In the genomic region with DNA sequence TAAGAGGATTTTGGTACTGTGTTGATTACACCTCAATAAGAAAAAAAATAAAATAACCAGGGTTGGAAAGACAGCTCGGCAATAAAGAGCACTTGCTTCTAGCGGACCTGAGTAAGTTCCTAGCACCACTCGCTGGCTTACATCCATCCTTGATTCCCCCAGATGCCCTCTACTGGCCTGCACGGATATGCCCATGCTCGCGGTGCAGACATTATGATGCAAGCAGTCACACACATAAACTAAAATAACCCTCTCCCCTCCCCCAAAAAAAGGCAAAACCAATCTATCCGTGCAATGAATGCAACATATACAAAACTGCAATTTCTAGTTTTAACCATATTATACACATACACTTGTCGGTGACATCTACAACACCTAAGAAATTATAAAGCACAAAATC, we compare ENCODE assay signal across 8 mouse cellular contexts. TPM values are rescaled to one million over a fixed set of nuclear protein-coding genes. Genes with fewer than 3 reads are reported as not detected.
A peak's percentile ranks its signal among the peaks of the same experiment; 100 is the strongest.
DNase-seq lines count a peak whose midpoint lies in the region; ATAC-seq and TF ChIP-seq lines count a peak whose summit lies in the region.

No protein-coding gene starts in this region.

- H3K4me1 ChIP-seq in lung, embryonic 16.5 days (replicated peaks; ENCODE audit: control insufficient read depth, insufficient read depth, low read length): peaks cover 2% of the 10 kb centered on the region; the same call in 1 of the 2 replicates
- H3K4me1 ChIP-seq in lung, adult 2 months (ENCODE audit: control insufficient read depth, insufficient read depth, low read length): no peaks in the 10 kb centered on the region
- no peaks in the 10 kb centered on the region for H3K4me1 ChIP-seq in hindbrain, embryonic 11.5 days (replicated peaks; ENCODE audit: control insufficient read depth, insufficient read depth, low read length)
- H3K4me1 ChIP-seq in midbrain, embryonic 12.5 days: peaks cover 7% of the 10 kb centered on the region; the same call in 1 of the 2 replicates

- H3K9ac ChIP-seq in lung, embryonic 16.5 days (ENCODE audit: low read length): peak overlapping the region; percentile 99
- H3K9ac ChIP-seq in hindbrain, embryonic 11.5 days (ENCODE audit: low read depth, low read length): no peak overlapping the region; the same call in 1 of the 2 replicates
- H3K9ac ChIP-seq in midbrain, embryonic 12.5 days (replicated peaks): peak overlapping the region; percentile 88; the same call in 1 of the 2 replicates

- H3K4me3 ChIP-seq in lung, embryonic 16.5 days (ENCODE audit: low read length): peak overlapping the region; percentile 75
- no peak overlapping the region for H3K4me3 ChIP-seq in lung, adult 2 months (replicated peaks; ENCODE audit: extremely low read depth, low read depth, low read length)
- H3K4me3 ChIP-seq in hindbrain, embryonic 11.5 days (ENCODE audit: low read depth, low read length): peak overlapping the region; percentile 74
- H3K4me3 ChIP-seq in midbrain, embryonic 12.5 days: peak overlapping the region; percentile 91

- no peaks in the 10 kb centered on the region; the same call in 1 of the 2 replicates for H3K9me3 ChIP-seq in lung, embryonic 16.5 days (ENCODE audit: control insufficient read depth, low read length)
- no peaks in the 10 kb centered on the region for H3K9me3 ChIP-seq in hindbrain, embryonic 11.5 days (ENCODE audit: control insufficient read depth, low read length)
- no peaks in the 10 kb centered on the region for H3K9me3 ChIP-seq in midbrain, embryonic 12.5 days

- intact Hi-C loops in left cerebral cortex, postnatal 14 days (cut with DNase I): no loop called here

- no peak for TF ChIP-seq POLR2A in lung, adult 2 months (IDR thresholded peaks at IDR 0.05; ENCODE audit: borderline replicate concordance, extremely low read depth, low read depth, low read length)
- no peak for TF ChIP-seq POLR2A in brain, embryonic 14.5 days (IDR thresholded peaks at IDR 0.05; ENCODE audit: borderline replicate concordance, extremely low read depth, insufficient read depth, insufficient read length, poor library complexity, severe bottlenecking)

- ATAC-seq in lung, embryonic 16.5 days (ENCODE audit: low read depth): no peak
- ATAC-seq in hindbrain, embryonic 11.5 days (ENCODE audit: low FRiP score): no peak
- no peak for ATAC-seq in midbrain, embryonic 12.5 days (ENCODE audit: low FRiP score, low read depth)
- ATAC-seq in monocyte, adult 5-6 weeks (replicated peaks; ENCODE audit: insufficient number of reproducible peaks, low FRiP score, low TSS enrichment, poor library complexity, severe bottlenecking): no peak

- H3K27me3 ChIP-seq in lung, embryonic 16.5 days (ENCODE audit: control insufficient read depth, insufficient read depth, low read depth, low read length): no peaks in the 10 kb centered on the region
- no peaks in the 10 kb centered on the region for H3K27me3 ChIP-seq in hindbrain, embryonic 11.5 days (ENCODE audit: control insufficient read depth, insufficient read depth, low read length)
- H3K27me3 ChIP-seq in midbrain, embryonic 12.5 days: no peaks in the 10 kb centered on the region

- no peak overlapping the region for H3K27ac ChIP-seq in lung, embryonic 16.5 days (ENCODE audit: low read length)
- H3K27ac ChIP-seq in hindbrain, embryonic 11.5 days (ENCODE audit: low read depth, low read length): no peak overlapping the region
- H3K27ac ChIP-seq in midbrain, embryonic 12.5 days (replicated peaks): no peak overlapping the region

- no peak for DNase-seq in lung, adult 2 months
- peak; percentile 13 for DNase-seq in brain, embryonic 14.5 days (ENCODE audit: low read depth)
- DNase-seq in hindbrain, embryonic 11.5 days (ENCODE audit: low spot score): peak; percentile 17
- no peak for DNase-seq in frontal cortex, postnatal 36 days (ENCODE audit: low spot score in 2 of 2)
- DNase-seq in left cerebral cortex, postnatal 14 days (ENCODE audit: low spot score in 2 of 2): no peak

- peak overlapping the region; percentile 57 for H3K4me2 ChIP-seq in lung, embryonic 16.5 days (ENCODE audit: low read depth, low read length)
- peak overlapping the region; percentile 72; the same call in 1 of the 2 replicates for H3K4me2 ChIP-seq in hindbrain, embryonic 11.5 days (replicated peaks; ENCODE audit: low read depth, low read length)
- peak overlapping the region; percentile 77 for H3K4me2 ChIP-seq in midbrain, embryonic 12.5 days (replicated peaks)

- no peak for TF ChIP-seq CTCF in lung, adult 2 months (IDR thresholded peaks at IDR 0.05; ENCODE audit: insufficient read depth, low read length)
- TF ChIP-seq CTCF in brain, embryonic 14.5 days (IDR thresholded peaks at IDR 0.05; ENCODE audit: borderline replicate concordance, extremely low read depth, insufficient read depth, insufficient read length): 0 out of 2 replicates have a peak, but pooled peaks have one; percentile 18

- 81% methylated on average over 8 of the region's 8 CpGs for WGBS in lung, embryonic 16.5 days
- 78% methylated on average over 8 of the region's 8 CpGs for whole genome bisulfite sequencing in lung, adult 2 months
- WGBS in hindbrain, embryonic 11.5 days: 84% methylated on average over 8 of the region's 8 CpGs
- 78% methylated on average over 8 of the region's 8 CpGs for WGBS in midbrain, embryonic 12.5 days

- 0 out of 2 replicates have a peak, but pooled peaks cover 2% of the 10 kb centered on the region for H3K36me3 ChIP-seq in lung, embryonic 16.5 days (ENCODE audit: control insufficient read depth, insufficient read depth, low read length)
- H3K36me3 ChIP-seq in hindbrain, embryonic 11.5 days (ENCODE audit: control insufficient read depth, insufficient read depth, low read length): no peaks in the 10 kb centered on the region
- no peaks in the 10 kb centered on the region for H3K36me3 ChIP-seq in midbrain, embryonic 12.5 days

RNA-seq across cellular contexts. Expression of gene Tasp1, which starts 0.9 kb away (rescaled TPM):
- 22.6 and 24.3 TPM in 2 replicates for polyA plus RNA-seq in lung, embryonic 16.5 days (2015; fragmentation: Nextera tagmentation; extraction: Ambion mirVana)
- 2.5 and 3.3 TPM in 2 replicates for polyA plus RNA-seq in lung, adult 2 months (2012; rRNA removed)
- polyA plus RNA-seq in brain, embryonic 14.5 days (2012; rRNA removed): 9.2 and 9.5 TPM in 2 replicates
- 17.1 and 18.9 TPM in 2 replicates for polyA plus RNA-seq in hindbrain, embryonic 11.5 days (2014; fragmentation: Nextera tagmentation; extraction: Ambion mirVana)
- 16.4 and 16.7 TPM in 2 replicates for polyA plus RNA-seq in midbrain, embryonic 12.5 days (2016; fragmentation: Nextera tagmentation; extraction: Ambion mirVana)
- 9.1 to 14.4 TPM (median 11.0 TPM) in 3 replicates for total RNA-seq in monocyte, adult 5-6 weeks (2017)
- total RNA-seq in left cerebral cortex, postnatal 14 days (2021): 10 to 100 TPM; 32.2 to 41.3 TPM

Comparison
In these comparisons a context has a peak if more than half of its experiments do, and no peak if none do; other contexts are left out.
1. DNase-seq: peak in brain, embryonic 14.5 days (single experiment) and hindbrain, embryonic 11.5 days (single experiment); none in lung, adult 2 months (single experiment), frontal cortex, postnatal 36 days (0 of 2) and left cerebral cortex, postnatal 14 days (0 of 2).
2. Peak in every context shown above with its lines, with median percentiles within 50 percentile points of each other: H3K4me2 ChIP-seq.